Mouse (Mus musculus): Measurements from ENCODE around the gene Selenof.

Gene Selenof

DNA sequence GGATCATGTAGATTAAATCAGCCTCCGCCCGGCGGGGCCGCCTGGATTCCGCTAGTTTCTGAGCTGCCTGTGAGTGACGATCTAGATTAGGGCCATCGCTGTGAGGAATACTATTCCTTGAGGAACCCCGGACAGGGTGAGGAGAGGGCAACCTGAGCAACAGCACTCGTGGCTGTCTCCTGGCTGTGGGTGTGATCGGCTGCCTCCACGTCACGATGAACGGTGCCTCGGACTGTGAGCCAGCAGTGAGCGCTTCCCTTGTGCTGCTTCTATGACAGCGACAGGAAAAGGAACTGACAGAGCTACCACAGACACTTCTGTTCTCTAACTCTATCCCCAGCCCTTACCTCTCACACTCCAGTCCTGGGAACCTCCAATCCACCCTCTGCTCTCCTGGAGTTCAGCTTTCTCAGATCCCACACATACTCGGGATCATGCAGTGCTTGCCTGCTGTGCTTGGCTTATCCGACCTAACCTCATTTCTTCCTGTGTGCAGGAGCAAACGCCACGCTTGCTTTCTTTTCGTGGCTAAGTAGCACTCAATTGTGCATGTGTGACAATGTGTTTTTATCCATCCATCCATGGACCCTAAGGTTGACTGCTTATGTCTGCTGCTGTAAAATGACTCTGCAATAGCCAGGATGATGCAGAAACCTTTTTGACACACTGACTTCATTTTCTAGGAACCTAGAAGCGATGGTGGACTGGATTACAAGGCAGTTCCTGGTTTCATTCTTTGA, 8.4 kb upstream of the Selenof start:
- intact Hi-C loops (cut with DNase I): no loop called here

GRCm38 (mm10) chr3:144563916-144564315, 6.2 kb upstream of the Selenof start:
- intact Hi-C loops (cut with DNase I): no loop called here

DNA sequence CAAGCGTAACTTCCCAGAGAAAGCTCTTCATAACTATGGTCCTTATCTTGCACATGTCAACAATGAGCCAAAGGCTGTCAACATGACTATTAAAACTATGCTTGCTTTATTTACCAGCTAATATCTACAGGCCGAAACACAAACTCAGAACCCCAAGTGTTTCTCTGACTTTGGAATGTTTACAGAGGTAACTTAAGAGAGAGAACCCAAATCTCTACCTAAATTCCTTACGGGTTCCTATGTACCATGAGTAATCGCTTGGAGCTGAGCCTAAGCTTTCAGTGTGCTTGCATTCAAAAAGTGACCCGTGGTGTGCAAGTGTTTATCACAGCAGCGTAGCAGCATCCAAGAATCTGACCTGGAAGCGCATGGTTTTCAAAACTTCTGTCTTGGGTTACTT, 4.9 kb upstream of the Selenof start:
- intact Hi-C loops (cut with DNase I): no loop called here

GRCm38 (mm10) chr3:144568861-144569361, 1.2 kb upstream of the Selenof start:
- intact Hi-C loops (cut with DNase I): no loop called here

DNA sequence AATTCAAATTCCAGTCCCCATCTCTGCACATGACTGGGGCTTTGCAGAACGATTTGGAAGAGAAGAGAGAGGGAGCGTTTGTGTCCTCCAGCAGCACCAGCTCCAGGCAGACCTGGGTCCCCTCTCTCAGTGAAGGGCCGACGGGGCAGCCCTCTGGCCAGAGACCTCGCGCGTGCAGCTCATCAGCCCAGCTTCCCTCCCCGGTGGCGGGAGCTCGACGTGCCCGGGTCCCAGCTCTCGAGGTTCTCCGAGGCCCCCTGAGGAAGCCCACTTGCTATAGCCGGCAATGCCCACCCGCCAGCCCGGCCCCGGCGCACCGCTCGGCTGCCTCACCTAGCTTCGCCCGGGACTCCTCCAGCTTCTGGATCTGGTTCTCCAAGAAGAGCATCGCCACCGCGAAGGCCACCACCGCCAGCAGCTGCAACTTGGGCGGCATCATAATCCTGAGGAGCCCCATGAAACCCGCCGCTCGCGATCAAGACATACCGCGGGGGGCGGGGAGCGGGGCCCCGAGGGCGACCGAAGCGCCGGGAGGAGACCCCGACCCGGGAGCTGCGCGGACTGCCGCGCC, 618 bp upstream of the Selenof start:
- intact Hi-C loops (cut with DNase I): no loop called here

DNA sequence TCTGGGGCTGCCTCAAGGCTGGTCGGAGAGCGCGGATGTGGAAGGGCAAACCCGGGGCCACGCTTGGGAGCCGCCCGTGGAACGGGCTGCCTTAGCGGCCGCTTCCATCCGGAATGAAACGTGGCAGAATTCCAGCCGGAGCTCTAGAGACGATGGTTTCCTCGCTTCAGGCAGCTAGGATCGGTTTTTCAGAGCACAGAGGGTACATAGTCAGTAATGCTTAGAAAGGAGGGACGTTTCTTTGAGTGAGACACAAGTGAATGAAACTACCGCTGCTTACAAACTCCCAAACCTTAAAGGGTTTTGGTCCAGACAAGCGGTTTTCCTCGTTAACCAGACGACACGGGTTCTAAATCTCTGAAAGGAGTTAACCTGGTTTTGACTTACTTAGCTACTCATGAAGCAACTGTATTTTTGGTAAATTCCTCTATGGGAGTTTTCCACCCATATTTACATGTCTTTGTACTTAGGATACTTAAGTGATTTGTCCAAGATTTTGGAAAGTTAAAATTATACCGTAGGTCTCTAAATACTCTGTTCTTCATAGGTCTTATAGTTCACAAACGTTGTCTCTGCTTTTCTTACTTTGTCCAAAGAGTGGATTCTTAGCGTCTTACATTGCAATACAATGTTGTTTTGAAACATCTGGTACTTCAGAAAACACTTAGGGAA, 848 bp downstream of the Selenof start:
- intact Hi-C loops (cut with DNase I): loop anchor here (5.0 kb wide), 1 partner anchor 41 kb away; no protein-coding TSS in a partner anchor

- intact Hi-C loops (cut with DNase I): loop anchor here (5.0 kb wide), 1 partner anchor 38 kb away; no protein-coding TSS in a partner anchor
Measured at GRCm38 (mm10) chr3:144574256-144574655, 4.2 kb downstream of the Selenof start.

- intact Hi-C loops (cut with DNase I): no loop called here
Measured at GRCm38 (mm10) chr3:144577366-144578340, 7.5 kb downstream of the Selenof start.

DNA sequence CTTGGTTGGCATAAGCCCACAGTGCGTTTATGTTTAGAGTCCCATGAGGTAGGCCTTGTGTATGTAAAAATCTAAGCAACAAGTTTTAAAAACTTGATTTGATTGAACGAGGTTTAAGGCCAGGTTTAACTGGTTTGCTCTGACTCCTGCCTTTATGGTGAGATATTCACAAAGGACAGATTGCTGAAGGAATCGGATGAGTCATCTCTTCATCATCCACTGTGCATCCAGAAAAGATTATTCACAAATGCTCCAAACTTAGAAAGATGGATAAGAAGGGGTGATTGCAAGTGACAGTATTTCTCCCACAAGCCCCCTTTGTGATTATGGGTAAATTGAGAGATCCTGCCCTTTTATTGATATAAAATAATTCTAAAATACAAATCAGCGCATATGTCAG, 8.8 kb downstream of the Selenof start:
- intact Hi-C loops (cut with DNase I): no loop called here

GRCm38 (mm10) chr3:144579796-144580195, 9.7 kb downstream of the Selenof start:
- intact Hi-C loops (cut with DNase I): no loop called here

GRCm38 (mm10) chr3:144580281-144580680, 10.2 kb downstream of the Selenof start:
- intact Hi-C loops (cut with DNase I): no loop called here

DNA sequence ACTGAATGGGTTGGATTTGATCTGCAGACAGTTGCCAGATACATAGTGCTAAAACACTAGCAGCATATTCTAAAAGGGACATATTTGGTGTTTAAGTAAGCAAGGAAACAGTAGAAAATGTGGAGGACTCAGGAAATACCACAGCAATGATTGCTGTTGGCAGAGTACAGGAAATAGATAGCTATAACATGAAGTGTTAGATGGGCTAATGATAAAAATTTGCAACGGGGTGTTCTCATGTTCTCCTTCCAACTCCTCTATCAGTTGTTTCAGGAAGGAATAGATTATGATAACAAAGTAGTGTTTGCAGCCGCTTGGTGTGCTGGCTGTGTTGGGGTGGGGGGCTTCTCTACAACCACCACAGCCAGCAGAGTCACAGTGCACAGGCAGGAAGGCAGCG, 11.7 kb downstream of the Selenof start:
- intact Hi-C loops (cut with DNase I): no loop called here

DNA sequence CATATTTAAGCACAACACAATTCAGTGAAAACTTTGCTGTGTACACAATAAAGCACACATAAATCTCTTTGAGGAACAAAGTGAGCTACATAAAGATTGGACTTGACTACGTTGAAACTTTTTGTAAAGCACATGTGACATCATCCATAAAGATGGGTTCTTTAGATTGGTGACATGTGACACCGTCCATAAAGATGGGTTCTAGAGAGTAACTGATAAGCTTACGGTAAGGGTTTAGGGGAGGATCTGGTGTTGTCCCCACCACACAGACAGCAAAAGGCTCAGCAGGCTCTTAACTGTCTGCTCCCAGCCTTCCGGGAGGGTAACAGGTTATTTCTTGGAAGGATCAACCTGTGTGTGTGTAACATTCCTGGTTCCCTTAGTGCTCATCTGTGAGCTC, 12.2 kb downstream of the Selenof start:
- intact Hi-C loops (cut with DNase I): no loop called here

GRCm38 (mm10) chr3:144583789-144584188, 13.7 kb downstream of the Selenof start:
- intact Hi-C loops (cut with DNase I): no loop called here

- intact Hi-C loops (cut with DNase I): no loop called here
Measured at GRCm38 (mm10) chr3:144584789-144585553, 14.9 kb downstream of the Selenof start.

DNA sequence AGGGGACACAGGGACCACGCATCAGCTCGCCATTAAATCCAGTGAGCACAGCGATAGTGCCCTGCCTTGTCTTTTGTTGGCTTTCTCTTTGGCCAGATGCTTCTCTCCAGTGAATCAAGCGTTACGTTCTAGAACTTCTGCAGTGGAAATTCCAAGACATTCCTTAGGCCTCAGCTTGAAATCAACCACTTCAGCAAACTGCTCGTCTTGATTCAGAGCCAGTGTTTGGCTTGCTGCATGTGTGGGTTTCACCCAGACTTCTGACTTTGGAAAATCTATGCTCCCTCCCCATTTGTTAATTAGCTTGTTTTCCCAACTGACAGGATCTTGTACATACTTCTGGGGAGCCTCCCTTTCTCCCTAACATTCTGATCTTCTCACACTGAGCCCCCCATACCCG, 16.6 kb downstream of the Selenof start:
- intact Hi-C loops (cut with DNase I): no loop called here

DNA sequence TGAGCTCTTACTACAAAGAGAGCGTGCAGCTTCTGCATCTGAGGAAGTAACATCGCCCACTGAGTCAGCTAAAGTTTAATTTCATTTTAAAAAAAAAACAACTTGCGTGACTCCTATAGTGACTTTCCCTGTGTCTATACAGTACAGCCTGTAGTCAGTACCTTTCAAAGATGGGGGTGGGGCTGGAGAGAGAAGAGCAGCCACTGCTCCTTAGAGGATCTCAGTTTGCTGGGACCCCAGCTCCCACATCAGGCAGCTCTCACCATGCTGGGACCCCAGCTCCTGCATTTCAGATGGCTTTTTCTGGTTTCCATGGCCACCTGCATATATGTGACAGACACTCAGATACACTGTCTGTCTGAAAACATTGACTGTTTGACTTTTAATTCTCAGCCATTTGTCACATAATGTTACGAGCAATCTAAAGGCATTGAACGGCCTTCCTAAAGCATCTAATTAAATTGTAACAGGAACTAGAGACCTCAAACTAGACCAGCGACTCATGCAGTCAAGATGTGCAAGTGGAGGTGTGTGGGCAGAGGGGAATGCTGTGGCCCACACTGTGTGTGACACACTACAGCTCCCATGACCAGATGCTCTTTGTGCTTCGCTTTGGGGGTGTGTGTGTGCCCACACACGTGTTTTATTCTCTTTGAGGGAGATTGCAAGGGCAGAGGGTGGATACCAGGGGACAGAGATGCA, 19.2 kb downstream of the Selenof start:
- intact Hi-C loops (cut with DNase I): no loop called here

DNA sequence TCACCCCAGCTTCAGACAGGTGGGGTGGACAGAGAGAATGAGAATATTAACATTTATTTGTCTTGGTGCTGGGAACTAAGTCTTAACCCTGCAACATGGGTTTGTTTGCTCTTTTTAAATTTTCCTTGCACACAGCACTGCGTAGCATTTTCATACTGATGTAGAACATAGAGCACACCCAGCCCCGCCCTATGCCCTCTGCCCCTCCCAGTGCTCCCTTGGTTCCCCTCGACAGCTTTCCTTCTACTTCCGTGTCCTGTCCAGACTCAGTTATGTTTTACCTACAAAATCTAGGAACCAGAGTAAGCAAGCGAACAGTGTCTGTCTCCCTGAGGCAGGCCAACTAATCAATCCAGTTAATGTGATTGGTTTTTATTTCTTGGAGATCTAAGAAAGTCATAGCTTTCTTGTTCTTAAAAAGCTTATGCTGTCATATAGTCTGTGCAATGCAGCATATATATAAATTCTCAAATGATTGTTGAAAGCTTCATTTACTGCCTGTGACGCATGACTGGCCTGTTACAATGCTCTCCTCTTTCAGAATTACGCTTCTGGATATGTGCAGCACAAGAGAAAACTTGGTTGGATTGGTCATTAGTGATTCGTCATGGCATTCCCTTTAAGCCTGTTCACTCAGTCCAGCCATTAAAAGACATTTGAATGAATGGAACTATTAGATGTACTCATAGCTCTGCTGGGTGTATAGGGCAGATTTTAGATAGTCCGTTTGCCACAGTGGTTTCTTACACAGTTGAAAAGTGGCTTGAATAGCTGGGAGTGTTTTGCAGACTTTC, 23.1 kb downstream of the Selenof start:
- intact Hi-C loops (cut with DNase I): no loop called here

DNA sequence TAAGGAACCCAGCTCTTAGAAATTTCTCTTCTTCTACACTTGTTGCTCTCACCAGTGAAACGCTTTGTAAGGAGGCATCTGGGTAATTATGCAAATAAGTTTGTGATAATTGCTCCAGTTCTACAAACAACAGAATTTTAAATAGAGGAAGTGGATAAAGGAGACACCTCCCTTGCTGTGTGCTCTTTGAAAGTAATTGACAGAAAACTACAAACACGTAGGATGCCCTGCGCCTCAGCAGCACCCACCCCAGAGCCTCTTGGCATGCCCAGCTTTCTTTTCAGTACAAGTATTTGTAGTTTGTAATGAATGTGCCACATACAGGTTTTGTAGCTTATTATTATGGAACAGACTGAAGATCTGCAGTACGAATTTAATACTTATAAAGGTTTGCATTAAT, 27.0 kb downstream of the Selenof start:
- intact Hi-C loops (cut with DNase I): no loop called here
